Mouse (Mus musculus) NIH3T3 (cell line): ENCODE measurements around the gene Col11a1.
A peak's percentile ranks its signal among the peaks of the same experiment; 100 is the strongest.

Experiments used
- DNase-seq: peaks from one replicate; pipeline ENCODE4 v3.0.0-alpha.2; 2012; ENCODE audit warnings: low read depth

Gene Col11a1

DNA sequence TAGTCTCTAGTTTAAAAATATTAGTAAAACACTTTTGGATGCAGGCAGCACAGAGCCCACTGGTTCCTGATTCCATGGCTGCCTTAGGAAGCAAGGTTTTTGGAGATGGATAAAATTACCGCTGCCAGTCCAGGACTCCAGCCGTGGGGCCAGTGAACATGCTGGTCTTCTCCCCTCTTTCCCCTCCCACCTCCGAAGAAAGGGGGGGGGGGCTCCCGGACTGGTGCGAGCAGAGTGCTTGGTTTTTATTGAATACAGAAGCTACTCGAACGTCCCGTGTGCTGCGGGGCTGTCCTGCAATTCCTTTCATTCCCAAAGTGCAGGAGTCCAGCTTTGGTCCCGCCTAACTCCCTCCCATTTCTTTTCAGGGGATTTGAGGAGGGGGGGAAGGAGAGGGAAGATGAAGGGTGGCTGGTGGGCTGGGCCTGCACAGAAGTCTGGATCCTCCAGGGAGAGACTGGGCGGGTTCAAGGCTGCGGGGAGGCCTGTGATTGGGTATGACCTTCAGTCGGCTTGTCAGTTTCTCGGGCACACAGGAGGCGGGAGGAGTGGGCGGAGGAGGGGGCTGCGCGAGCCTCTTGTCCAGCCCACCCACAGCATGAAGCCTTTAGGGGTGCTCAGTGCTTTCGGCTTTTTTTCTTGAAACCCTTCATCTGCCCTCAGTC, at the start of gene Col11a1:
TSS of gene Col11a1 (plus strand) at position 570 of the 665 bp plus-strand sequence.
- DNase-seq: peak; percentile 63

DNA sequence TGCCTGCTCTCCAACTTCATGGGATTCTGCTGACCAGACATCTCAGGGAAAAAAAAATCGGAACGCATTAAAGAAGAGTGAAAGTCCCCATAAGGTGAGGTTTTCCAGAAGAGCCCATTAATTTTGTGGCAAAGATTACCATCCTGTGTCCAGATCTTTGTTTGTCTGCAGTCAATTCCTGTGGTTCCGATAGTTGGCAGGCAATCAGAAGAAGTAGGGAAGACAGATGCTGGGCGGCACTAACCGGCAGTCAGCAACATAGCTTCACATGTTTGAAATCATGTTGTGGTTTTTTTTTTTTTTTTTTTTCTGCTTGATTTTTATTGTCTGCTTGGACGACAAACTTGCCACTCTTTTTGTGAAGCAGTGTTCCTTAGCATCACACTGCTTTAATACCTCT, 39.4 kb upstream of the Col11a1 start:
- DNase-seq: peak; percentile 11

DNA sequence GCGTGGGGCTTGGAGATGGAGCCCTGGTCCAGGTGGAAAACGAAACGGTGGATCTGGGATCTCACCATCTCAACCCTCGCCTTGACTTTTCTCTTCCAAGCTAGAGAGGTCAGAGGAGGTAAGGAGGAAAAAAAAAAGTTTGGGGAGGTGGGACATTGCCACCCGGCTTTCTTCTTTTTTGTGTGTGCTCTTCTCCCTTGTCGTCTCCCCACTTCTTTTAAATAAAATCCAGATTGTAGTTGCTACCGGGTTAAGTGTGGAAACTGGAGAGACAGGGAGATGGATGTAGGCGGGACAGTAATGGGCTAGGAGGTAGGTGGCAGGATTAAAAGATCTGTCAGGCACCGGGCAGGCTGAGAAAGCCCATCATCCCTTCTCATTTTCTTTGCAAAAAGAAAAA, 546 bp downstream of the Col11a1 start:
- no peak for DNase-seq

DNA sequence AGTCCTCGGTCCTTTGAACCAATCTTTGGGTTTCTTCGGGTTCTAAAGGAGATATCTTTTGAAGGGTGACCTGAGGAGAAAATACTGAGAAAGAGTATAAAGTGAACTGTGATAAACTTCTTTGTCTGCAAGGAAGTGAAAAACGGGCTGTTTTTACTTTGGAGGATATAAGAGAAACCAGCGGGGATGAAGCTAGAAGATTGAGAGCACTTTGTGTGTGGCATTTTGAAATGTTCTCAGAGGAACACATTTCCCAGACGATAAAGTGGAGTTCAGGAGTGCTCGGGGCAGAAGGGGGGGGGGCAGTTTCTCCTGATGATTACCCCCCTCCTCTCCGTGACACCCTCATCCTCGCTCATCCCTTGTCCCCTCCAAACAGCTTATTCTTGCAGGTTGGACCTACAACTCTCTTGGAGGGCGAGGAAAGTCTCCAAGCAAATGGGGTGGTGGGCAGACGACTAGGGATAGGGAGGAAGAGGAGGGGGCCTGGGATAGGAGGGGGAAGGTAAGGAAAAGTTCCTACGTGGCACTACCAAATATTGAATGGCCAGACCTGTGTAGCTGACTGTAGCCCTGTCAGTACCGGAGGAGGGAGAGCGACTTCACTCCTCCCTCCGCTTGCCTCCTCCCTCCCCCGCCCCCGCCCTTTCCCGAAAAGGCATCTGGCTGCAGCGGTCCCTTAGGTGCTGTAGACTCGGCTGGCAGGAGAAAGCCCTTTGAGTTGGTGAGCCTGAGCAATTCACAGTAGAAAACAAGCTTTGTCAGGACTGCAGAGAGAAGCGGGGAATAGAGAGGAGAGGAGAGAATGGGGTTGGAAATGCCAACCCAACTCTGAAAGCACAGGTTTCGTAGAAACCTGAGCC, 1.2 kb downstream of the Col11a1 start:
- DNase-seq: peak; percentile 60

DNA sequence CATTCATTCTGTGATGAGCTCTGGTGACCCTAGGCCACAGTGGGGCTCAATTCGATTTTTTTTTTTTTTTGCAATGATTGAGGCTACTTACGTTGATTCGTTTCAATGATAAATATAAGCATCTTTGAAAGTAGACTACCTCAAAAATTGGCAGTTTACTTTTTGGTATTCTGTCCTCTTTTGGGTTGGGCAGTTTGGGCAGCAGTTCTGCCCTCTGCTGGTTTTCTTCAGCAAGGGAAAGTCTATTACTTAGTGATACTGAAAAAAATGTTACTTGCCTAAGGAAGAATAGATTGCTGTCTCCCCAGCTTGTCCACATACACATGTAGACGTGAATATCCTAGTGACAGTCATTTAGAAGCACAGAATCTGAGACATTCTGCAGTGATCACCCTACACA, 2.0 kb downstream of the Col11a1 start:
- DNase-seq: peak; percentile 70

DNA sequence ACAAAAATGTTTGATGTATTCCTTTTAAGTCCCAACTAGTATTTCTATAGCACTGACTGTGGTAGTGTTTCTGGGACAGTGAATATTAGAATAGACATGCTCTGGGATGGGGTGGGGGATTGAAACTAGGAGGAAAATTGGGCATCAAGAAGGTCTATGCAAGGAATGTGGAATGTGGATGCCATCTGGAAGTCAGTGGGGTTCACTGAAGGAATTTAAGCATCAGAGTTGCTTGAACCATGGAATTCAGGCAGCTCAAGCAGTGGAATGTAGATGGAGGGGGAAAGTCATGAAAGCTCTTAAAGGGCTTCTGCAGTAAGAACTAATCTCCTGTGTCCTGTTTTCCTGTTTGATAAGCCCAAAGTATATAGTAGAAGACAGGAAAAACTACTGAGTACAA, 22.1 kb downstream of the Col11a1 start:
- no peak for DNase-seq

DNA sequence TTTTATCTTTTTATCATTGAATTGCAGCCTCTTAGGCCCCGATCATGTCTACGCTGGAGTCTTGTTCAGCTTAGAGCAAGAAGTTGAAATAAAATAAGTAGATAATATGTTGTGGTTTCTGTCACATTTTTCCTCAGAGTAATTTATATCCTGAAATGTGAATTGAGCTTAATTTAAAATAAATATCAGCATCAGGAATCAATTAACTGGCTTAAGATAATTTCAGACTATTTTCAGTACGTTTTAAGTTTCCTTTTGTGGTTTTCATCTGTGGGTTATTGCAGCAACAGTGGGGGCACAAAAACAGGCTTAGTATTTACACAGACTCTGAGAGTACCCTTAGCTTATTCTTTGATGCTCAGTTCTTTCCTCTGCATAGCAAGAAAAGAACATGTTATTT, 23.2 kb downstream of the Col11a1 start:
- no peak for DNase-seq

DNA sequence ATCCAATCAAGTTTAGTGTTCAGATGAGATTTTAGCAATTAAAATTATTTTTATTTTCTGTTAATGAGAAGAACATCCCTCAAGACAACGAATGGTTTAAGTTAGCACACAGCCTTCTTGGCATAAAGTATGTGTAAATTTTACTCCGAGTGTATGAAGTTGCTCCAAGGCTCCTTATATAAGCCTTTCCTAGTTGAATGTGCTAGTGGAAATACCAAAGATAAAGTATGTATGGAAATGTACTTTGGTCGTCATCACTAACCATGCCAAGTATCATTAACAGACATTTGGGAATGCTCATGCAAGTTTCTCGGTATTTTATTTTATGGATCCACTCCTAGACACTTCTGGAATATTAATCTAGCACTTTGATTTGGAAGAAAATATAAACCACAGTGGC, 34.8 kb downstream of the Col11a1 start:
- DNase-seq: no peak

DNA sequence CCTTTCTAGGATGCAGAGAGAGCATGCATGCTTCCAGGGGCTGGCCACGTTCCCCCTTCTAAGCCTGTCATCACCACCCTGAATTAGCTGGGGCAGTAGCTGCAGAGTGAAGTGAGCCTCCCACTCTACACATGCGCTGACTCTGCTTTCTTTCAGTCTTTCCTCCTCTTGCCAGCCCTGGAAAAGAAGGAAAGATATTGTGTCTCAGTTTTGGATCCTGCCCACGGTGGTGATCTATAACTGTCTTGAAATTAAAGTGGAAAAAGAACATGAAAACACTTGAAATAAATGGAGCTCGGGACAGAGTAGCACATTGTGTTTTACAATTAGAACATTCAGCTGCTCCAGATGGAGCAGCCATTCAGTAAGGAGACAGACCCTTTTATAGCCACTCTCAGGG, 35.2 kb downstream of the Col11a1 start:
- no peak for DNase-seq

DNA sequence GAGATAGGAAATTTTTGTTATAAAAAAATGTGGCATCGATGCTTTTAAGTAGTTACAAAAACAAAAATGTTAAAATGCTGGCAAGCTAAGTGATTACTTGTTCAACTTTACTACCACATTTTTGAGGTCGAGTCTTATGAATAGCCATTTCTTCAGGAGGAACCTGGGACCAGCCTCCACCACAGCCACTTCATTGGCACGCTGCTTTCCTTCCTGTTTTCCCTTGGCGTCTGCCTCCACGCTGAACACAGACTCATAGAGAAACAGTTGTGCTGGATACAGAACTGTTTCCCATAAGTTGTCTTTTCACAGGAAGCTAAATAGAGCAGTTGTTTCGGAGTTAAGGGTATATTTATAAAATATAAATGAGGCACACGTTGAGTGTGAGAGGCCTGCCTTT, 69.0 kb downstream of the Col11a1 start:
- DNase-seq: no peak

DNA sequence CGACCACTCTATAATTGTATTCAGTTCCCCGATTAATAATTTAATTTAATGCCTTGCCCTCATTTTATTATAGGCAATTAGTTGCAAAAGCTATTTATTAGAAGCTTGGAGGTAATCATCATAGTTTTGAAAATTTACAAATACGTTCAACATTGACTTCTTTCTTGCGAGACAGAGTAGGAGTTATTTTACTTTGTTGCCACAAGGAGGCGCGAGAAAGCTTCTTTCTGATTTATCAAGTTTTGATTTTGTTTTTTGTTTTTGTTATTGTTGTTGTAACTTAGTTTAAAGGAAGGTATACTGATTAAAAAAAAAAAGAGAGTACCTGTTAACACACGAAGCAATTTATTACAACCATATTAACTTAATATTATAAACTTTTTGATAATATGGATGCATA, 76.8 kb downstream of the Col11a1 start:
- peak; percentile 47 for DNase-seq

DNA sequence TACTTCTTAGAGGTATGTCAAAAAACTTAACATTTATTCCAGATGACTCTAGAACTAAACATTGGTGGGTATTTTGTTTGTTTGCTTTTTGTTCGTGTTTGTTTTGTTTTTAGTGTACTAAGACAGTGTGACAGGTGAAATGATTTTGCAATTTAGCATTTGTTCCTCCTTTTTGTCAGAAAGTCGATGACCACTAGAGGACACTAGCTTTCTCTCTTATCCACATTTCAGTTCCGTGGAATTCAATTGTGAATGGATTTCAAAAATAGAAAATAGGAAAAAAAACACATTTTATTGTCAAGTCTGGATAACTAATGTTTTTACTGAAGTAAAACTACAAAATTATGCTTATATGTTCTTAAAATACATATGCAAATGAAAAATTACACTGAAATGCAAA, 116.8 kb downstream of the Col11a1 start:
- peak; percentile 30 for DNase-seq

DNA sequence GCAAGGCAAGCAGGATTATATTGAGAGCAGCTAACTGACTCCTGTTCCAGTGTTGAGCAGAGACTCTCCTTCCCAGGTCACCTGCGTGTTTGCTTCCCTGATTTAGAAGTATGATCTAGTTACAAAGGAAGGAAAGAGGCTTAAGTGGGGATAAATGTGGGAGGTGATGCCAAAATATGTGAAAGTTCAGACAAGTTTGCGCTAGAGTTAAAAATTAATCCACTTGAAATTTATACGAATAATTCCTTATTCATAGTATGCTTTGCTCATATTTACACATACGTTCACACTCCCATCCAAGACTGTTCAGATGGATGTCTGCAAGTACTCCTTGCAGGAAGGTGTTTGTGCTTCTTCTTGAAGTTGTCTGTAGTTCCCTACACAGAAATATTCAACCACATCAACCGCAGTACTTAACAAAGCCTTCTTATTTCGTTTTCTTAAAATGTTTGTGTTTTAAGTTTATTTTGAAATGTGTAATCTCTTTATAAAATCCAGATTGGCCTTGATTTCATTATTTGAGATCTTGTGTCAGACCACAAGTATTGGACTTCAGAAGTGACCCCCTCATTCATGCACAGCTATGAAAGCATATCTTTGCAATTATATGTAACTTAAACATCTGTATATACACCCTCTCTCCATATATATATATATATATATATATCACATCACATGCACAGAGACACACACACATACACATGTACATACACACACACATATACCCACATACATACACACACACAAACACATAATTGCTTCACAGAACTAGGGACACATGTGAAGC, 167.8 kb downstream of the Col11a1 start:
- DNase-seq: no peak

DNA sequence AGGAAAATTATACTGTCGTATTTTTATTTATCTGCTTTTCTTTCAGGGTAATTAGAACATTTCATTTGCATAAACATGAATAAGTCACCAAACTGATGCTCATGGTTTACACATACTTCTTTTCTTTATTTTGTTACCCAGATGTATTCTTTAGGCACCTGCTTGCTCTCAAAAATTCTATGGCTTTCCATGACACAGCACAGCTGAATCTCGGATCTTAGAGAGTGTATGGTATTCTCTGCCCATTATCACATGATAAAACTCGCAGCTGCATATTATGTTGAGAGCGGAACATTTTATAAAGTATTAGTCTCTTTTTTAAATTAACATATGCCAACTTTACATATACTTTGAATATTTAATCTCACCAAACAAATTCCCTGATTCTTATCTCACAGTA, 181.9 kb downstream of the Col11a1 start:
- DNase-seq: no peak

DNA sequence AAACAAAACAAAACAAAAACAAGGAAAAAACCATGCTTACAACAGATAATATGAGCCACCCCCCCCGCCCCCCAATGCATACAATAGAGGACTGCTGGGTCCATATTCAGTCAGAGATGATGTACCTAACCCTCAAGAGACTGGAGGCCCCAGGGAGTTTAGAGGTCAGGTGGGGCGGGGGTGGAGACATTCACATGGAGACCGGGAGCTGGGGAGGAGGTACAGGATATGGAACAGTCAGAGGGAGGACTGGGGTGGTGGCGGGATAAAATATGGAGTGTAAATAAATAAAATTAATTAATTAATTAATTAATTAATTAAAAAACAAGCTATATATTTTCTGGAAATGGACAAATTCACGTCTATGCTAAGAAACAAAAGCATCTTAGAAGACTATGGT, 185.8 kb downstream of the Col11a1 start:
- no peak for DNase-seq

DNA sequence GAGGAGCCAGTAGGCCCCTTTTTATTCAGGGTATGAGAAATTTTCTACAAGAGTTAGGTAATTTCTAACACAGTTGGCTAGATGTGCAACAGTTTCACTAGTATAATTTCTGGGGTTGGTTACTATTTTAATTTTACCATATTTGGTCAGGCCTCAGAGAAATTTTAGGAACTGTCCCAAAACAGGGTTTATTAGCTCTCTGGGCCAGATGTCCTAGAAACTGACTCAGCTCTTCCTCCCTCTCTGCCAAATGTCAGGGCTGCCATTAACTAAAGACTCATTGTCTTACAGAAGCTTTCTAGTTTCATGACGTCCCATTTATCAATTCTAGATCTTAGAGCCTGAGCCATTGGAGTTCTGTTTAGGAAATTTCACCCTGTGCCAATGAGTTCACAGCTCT, 199.2 kb downstream of the Col11a1 start:
- peak; percentile 16 for DNase-seq
